Mouse (Mus musculus) ES-Bruce4 (cell line): ENCODE measurements around the gene Pif1. TPM values are rescaled to one million over a fixed set of nuclear protein-coding genes. Genes with fewer than 3 reads are reported as not detected.

Experiments
- H3K27ac ChIP-seq: 2 replicates; pipeline ENCODE4 v1.5.1; 2012; ENCODE audit warnings: low read length, inconsistent platforms; ENCODE audit not compliant: insufficient read depth
- H3K27me3 ChIP-seq: 2 replicates; pipeline ENCODE4 v1.6.1; 2012; ENCODE audit warnings: mild to moderate bottlenecking, low read length, inconsistent platforms; ENCODE audit not compliant: control insufficient read depth, poor library complexity, insufficient read depth, severe bottlenecking
- H3K36me3 ChIP-seq: 2 replicates; pipeline ENCODE4 v1.6.1; 2012; ENCODE audit warnings: inconsistent platforms, mild to moderate bottlenecking, low read length, moderate library complexity; ENCODE audit not compliant: control insufficient read depth, poor library complexity, insufficient read depth, severe bottlenecking
- H3K4me1 ChIP-seq: one replicate; pipeline ENCODE4 v1.8.1; 2011; ENCODE audit warnings: low read length; ENCODE audit not compliant: control insufficient read depth, insufficient read depth
- H3K4me3 ChIP-seq: 2 replicates; pipeline ENCODE4 v1.5.1; 2011; ENCODE audit warnings: low read depth, mild to moderate bottlenecking, low read length
- H3K9ac ChIP-seq: 2 replicates; pipeline ENCODE4 v1.6.1; 2012; ENCODE audit warnings: low read depth, mild to moderate bottlenecking, inconsistent platforms; ENCODE audit not compliant: poor library complexity, severe bottlenecking
- H3K9me3 ChIP-seq: replicated peaks from 2 replicates; pipeline ENCODE4 v1.6.1; 2012; ENCODE audit warnings: mild to moderate bottlenecking, low read length, inconsistent platforms; ENCODE audit not compliant: control insufficient read depth, poor library complexity, insufficient read depth, severe bottlenecking
- CTCF ChIP-seq: IDR thresholded peaks from one replicate; pipeline ENCODE4 v1.8.1; 2011; ENCODE audit warnings: low read depth, low read length
- EP300 ChIP-seq: IDR thresholded peaks from 2 replicates; pipeline ENCODE4 v1.6.1; 2011; ENCODE audit warnings: low read depth, low read length; ENCODE audit not compliant: insufficient read depth
- POLR2A ChIP-seq: IDR thresholded peaks from one replicate; pipeline ENCODE4 v1.8.1; 2011; ENCODE audit warnings: low read length; ENCODE audit not compliant: insufficient read depth
- polyA plus RNA-seq: library from polyadenylated mRNA; stranded (reverse); fragments of >200 nt; gene quantifications from 2 replicates; pipeline ENCODE4 v1.2.4, GENCODE M21; 2011; ENCODE audit warnings: low read depth; ENCODE audit not compliant: missing spikeins, insufficient read depth, insufficient read length

Pif1 gene
- polyA plus RNA-seq, 1 experiment = 32.3 TPM

DNA sequence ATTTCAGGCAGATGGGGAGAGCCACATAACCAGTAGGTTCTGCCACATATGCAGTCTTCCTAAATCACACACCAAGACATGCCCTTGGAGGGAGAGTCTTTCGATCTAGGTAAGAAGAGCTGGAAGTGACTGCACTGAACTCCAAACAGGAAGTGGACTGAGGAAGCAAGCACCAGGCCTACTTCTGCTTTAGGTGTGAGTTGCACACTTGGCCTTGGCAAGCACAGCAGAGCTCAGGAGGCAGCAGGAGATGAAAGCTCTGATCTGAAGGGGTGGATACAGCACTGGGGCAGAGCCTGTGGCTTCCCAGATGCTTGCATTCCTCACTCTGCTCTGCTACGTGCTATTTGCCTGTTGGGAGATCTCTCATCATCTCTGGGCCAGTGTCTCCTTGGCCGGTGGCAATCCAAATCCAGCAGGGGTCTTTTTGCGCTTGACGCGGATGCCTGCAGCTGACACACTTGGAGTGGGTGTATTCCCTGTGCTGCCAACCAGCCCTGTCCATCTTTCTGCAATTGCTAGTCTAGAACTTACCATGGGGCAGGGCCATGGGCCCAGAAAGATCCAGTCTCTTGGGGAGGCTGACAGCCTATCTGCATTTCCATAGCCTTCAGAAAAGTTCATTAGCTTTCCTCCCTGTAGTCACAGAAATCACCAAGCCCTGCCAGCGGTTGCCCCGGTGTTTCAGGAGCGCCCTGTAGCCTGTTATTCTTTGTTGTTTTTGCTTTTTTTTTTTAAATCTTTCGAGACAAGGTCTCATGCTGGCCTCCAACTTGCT lies 41.1 kb upstream of the Pif1 start:
- TF ChIP-seq CTCF (no peak), EP300 (no peak), POLR2A (no peak)
- Histone ChIP-seq H3K36me3 (no peaks in the 10 kb centered on the region), H3K27me3 (no peaks in the 10 kb centered on the region), H3K9ac (no peak overlapping the region), H3K9me3 (no peaks in the 10 kb centered on the region), H3K4me3 (no peak overlapping the region), H3K27ac (no peak overlapping the region), H3K4me1 (no peaks in the 10 kb centered on the region)

DNA sequence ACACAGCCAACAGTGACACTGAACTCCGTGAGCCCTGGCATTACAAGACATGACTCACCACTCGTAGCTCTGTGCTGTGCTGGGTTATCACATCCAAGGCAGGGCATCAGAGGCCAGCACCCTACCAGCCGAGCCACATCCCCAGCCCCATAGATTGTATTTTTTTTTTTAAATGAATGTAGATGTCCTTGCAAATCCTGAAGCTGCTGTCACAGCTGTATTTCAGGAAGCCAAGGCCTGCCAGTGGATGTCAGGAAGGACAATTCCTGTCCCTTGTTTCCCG lies 40.6 kb upstream of the Pif1 start:
- TF ChIP-seq CTCF = no peak
- no peak for TF ChIP-seq POLR2A
- TF ChIP-seq EP300 = no peak
- H3K36me3 ChIP-seq = no peaks in the 10 kb centered on the region
- H3K9me3 ChIP-seq = no peaks in the 10 kb centered on the region
- H3K9ac ChIP-seq = no peak overlapping the region
- no peaks in the 10 kb centered on the region for H3K4me1 ChIP-seq
- no peaks in the 10 kb centered on the region for H3K27me3 ChIP-seq
- no peak overlapping the region for H3K4me3 ChIP-seq
- no peak overlapping the region for H3K27ac ChIP-seq

DNA sequence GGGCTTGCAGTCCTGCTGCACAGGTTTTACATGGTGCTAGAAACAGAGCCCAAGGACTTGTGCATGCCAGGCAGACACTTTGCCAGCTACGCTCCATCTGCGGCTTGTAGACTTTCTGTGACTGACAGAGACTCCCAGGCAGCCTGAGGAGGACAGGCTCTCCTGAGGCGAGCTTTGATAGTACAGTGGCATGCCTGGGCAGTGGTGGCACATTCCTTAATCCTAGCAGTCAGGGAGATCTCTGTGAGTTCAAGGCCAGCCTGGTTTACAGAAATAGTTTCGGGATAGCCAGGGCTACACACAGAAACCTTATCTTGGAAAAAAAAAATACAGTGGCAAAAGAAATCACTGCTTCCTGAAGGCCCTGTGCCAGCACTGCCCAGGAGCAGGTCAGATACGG lies 39.8 kb upstream of the Pif1 start:
- Histone ChIP-seq H3K4me3 (no peak overlapping the region), H3K27ac (no peak overlapping the region)

DNA sequence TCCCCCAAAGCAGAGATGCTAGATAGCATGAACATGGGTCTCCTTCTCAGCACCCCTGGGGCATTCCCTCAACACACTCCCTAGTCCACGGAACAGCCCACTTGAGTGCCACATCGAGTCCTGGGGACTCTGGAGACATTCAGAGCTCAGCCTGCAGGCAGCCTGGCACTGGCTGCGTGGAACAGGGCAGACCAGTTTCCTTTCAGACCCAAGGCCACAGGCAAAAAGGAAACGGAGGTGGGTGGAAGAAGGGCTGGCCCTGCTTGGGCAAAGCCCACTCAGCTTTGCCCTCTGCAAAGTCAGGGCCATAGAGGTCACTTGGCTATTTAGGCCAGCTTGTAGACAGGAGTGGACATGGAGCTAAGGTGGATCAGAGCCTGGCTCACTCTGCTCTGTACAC lies 39.1 kb upstream of the Pif1 start:
- Histone ChIP-seq H3K4me1 (no peaks in the 10 kb centered on the region), H3K4me3 (no peak overlapping the region), H3K9ac (no peak overlapping the region), H3K27me3 (no peaks in the 10 kb centered on the region), H3K9me3 (no peaks in the 10 kb centered on the region), H3K36me3 (no peaks in the 10 kb centered on the region), H3K27ac (no peak overlapping the region)
- TF ChIP-seq CTCF (no peak), EP300 (no peak), POLR2A (no peak)

More for the DNA sequence above, 39.8 kb upstream of the Pif1 start:
- Histone ChIP-seq H3K9me3 (no peaks in the 10 kb centered on the region), H3K36me3 (no peaks in the 10 kb centered on the region), H3K27me3 (no peaks in the 10 kb centered on the region), H3K4me1 (no peaks in the 10 kb centered on the region), H3K9ac (no peak overlapping the region)
- TF ChIP-seq EP300 = no peak

DNA sequence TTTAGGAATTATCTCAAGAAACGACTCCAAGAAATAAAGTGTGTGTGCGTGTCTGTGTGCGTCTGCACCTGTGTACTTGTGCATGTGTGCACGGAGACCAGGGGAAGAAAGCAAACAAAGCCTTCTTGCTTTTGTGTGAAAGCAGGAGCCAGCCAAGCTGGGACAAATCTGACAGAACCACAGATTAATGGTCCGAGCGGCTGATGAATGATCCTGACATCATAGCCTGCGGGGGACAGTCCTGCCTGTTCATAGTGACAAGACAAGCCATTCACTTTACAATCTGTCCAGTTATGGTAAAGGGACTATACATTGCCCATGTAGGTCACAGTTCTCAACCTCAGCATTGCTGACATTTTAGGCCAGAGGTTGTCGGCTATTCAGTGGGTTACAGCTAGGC lies 38.6 kb upstream of the Pif1 start:
- no peak for TF ChIP-seq POLR2A
- no peak for TF ChIP-seq EP300
- TF ChIP-seq CTCF = no peak
- no peaks in the 10 kb centered on the region for H3K4me1 ChIP-seq
- no peaks in the 10 kb centered on the region for H3K36me3 ChIP-seq
- no peak overlapping the region for H3K27ac ChIP-seq
- H3K9me3 ChIP-seq = no peaks in the 10 kb centered on the region
- H3K4me3 ChIP-seq = no peak overlapping the region
- H3K27me3 ChIP-seq = no peaks in the 10 kb centered on the region
- H3K9ac ChIP-seq = no peak overlapping the region

DNA sequence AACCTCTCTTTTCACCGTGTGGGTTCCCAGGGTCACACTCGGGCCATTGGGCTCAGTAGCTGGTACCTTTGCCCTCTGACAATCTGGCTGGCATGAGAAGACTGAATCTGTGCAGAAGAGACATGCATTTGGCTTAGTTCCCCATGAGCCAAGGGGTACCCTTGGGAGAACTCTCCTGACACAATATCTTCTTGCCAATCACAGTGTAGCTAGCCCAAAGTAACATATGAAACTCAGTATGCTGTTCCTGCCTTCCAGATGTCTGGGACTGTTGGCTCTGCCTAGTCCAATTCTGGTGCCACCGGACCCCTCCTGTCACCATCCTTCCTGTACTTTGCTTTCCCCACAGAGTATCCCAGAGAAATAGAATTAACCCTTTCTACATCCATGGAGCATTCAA lies 37.8 kb upstream of the Pif1 start:
- Histone ChIP-seq H3K9ac (no peak overlapping the region), H3K27ac (no peak overlapping the region), H3K9me3 (no peaks in the 10 kb centered on the region), H3K4me1 (no peaks in the 10 kb centered on the region), H3K27me3 (no peaks in the 10 kb centered on the region), H3K36me3 (no peaks in the 10 kb centered on the region), H3K4me3 (no peak overlapping the region)
- no peak for TF ChIP-seq EP300
- TF ChIP-seq CTCF = no peak
- no peak for TF ChIP-seq POLR2A
